Mouse (Mus musculus) limb, embryonic 11.5 days (tissue): ENCODE data around the gene Ogg1. TPM values are rescaled to one million over a fixed set of nuclear protein-coding genes. Genes with fewer than 3 reads are reported as not detected.

Experiments used
- ATAC-seq: fragments of 200-750 bp; cut with Nextera tagmentation; 2 replicates; pipeline ENCODE4 v1.8.0; 2017; ENCODE audit warnings: low read depth; ENCODE audit not compliant: insufficient number of reproducible peaks, low FRiP score, low TSS enrichment
- DNase-seq: peaks from one replicate; pipeline ENCODE4 v3.0.0-alpha.2; 2015; ENCODE audit warnings: low spot score
- H3K27ac ChIP-seq: fragments of 300-500 bp; sonication (generic); replicated peaks from 2 replicates; pipeline ENCODE4 v1.5.1; 2014; ENCODE audit warnings: low read depth, mild to moderate bottlenecking, low read length
- H3K27me3 ChIP-seq: fragments of 300-500 bp; sonication (generic); 2 replicates; pipeline ENCODE4 v1.6.1; 2014; ENCODE audit warnings: mild to moderate bottlenecking, low read length, mixed read lengths; ENCODE audit not compliant: control insufficient read depth, insufficient read depth
- H3K36me3 ChIP-seq: fragments of 300-500 bp; sonication (generic); 2 replicates; pipeline ENCODE4 v1.6.1; 2014; ENCODE audit warnings: mild to moderate bottlenecking, low read length, moderate library complexity, mixed read lengths; ENCODE audit not compliant: control insufficient read depth, insufficient read depth
- H3K4me1 ChIP-seq: fragments of 300-500 bp; sonication (generic); 2 replicates; pipeline ENCODE4 v1.6.1; 2014; ENCODE audit warnings: low read length, mixed read lengths; ENCODE audit not compliant: control insufficient read depth, insufficient read depth
- H3K4me2 ChIP-seq: fragments of 300-500 bp; sonication (generic); 2 replicates; pipeline ENCODE4 v1.6.1; 2014; ENCODE audit warnings: low read depth, mild to moderate bottlenecking, moderate library complexity; ENCODE audit not compliant: severe bottlenecking
- H3K4me3 ChIP-seq: fragments of 300-500 bp; sonication (generic); 2 replicates; pipeline ENCODE4 v1.5.1; 2014; ENCODE audit warnings: low read depth, low read length
- H3K9ac ChIP-seq: fragments of 300-500 bp; sonication (generic); 2 replicates; pipeline ENCODE4 v1.6.1; 2014; ENCODE audit warnings: mild to moderate bottlenecking, low read length
- H3K9me3 ChIP-seq: fragments of 300-500 bp; sonication (generic); 2 replicates; pipeline ENCODE4 v1.6.1; 2016; ENCODE audit warnings: low read length; ENCODE audit not compliant: control insufficient read depth
- WGBS: fragments of 180-500 bp; shearing (Covaris S2); extraction: QIAGEN DNeasy Blood & Tissue Kit; methylation state at CpG from one replicate; pipeline ENCODE4 v1.1.7; 2014; 5-methylcytosine and 5-hydroxymethylcytosine counted together
- polyA plus RNA-seq: library from polyadenylated mRNA; unstranded; fragments of >200 nt; fragmentation: Nextera tagmentation; extraction: Ambion mirVana; gene quantifications from 2 replicates; pipeline ENCODE4 v1.2.1, GENCODE M21; 2014

The Ogg1 gene
- polyA plus RNA-seq, 1 experiment from 2014 or later: 15.1 TPM

GRCm38 (mm10) chr6:113350538-113350937 lies 23.8 kb downstream of the Ogg1 start:
- ATAC-seq: no peak
- DNase-seq: no peak

GRCm38 (mm10) chr6:113351161-113351560 lies 24.4 kb downstream of the Ogg1 start:
- WGBS: 100% methylated on average over 1 of the region's 1 CpGs
- DNase-seq: no peak
- Histone ChIP-seq H3K27ac (no peak overlapping the region), H3K4me3 (no peak overlapping the region), H3K36me3 (no peaks in the 10 kb centered on the region), H3K9ac (no peak overlapping the region), H3K27me3 (no peaks in the 10 kb centered on the region), H3K9me3 (no peaks in the 10 kb centered on the region), H3K4me1 (no peaks in the 10 kb centered on the region), H3K4me2 (no peak overlapping the region)
- no peak for ATAC-seq

More at GRCm38 (mm10) chr6:113350538-113350937, 23.8 kb downstream of the Ogg1 start:
- no peak overlapping the region for H3K4me3 ChIP-seq
- no peak overlapping the region for H3K27ac ChIP-seq
- H3K36me3 ChIP-seq: no peaks in the 10 kb centered on the region
- H3K27me3 ChIP-seq: no peaks in the 10 kb centered on the region
- no peaks in the 10 kb centered on the region for H3K4me1 ChIP-seq
- H3K9ac ChIP-seq: no peak overlapping the region
- H3K9me3 ChIP-seq: no peaks in the 10 kb centered on the region
- H3K4me2 ChIP-seq: no peak overlapping the region

- DNase-seq (no peak), ATAC-seq (no peak)
- Histone ChIP-seq H3K36me3 (no peaks in the 10 kb centered on the region), H3K4me3 (no peak overlapping the region), H3K27me3 (no peaks in the 10 kb centered on the region), H3K27ac (no peak overlapping the region), H3K4me1 (no peaks in the 10 kb centered on the region), H3K9me3 (no peaks in the 10 kb centered on the region), H3K4me2 (no peak overlapping the region), H3K9ac (no peak overlapping the region)
- 68% methylated on average over 10 of the region's 10 CpGs for WGBS
Measured at GRCm38 (mm10) chr6:113351653-113352052, 24.9 kb downstream of the Ogg1 start.

- Histone ChIP-seq H3K27me3 (no peaks in the 10 kb centered on the region), H3K4me1 (no peaks in the 10 kb centered on the region), H3K9ac (no peak overlapping the region), H3K27ac (no peak overlapping the region), H3K4me2 (no peak overlapping the region), H3K4me3 (no peak overlapping the region), H3K36me3 (no peaks in the 10 kb centered on the region), H3K9me3 (no peaks in the 10 kb centered on the region)
- no peak for DNase-seq
- 63% methylated on average over 3 of the region's 3 CpGs for WGBS
- no peak for ATAC-seq
Measured at GRCm38 (mm10) chr6:113352820-113353219, 26.0 kb downstream of the Ogg1 start.

GRCm38 (mm10) chr6:113353696-113354095 lies 26.9 kb downstream of the Ogg1 start:
- no peaks in the 10 kb centered on the region for H3K4me1 ChIP-seq
- no peak overlapping the region for H3K9ac ChIP-seq
- ATAC-seq: no peak
- no peak overlapping the region for H3K27ac ChIP-seq
- H3K27me3 ChIP-seq: no peaks in the 10 kb centered on the region
- no peaks in the 10 kb centered on the region for H3K9me3 ChIP-seq
- H3K36me3 ChIP-seq: no peaks in the 10 kb centered on the region
- WGBS: 84% methylated on average over 3 of the region's 3 CpGs
- no peak overlapping the region for H3K4me3 ChIP-seq
- DNase-seq: no peak
- no peak overlapping the region for H3K4me2 ChIP-seq

- ATAC-seq: no peak
- WGBS: 76% methylated on average over 4 of the region's 4 CpGs
Measured at GRCm38 (mm10) chr6:113361476-113361875, 34.7 kb downstream of the Ogg1 start.

GRCm38 (mm10) chr6:113362241-113362640 lies 35.5 kb downstream of the Ogg1 start:
- Histone ChIP-seq H3K27ac (no peak overlapping the region), H3K4me1 (no peaks in the 10 kb centered on the region), H3K27me3 (no peaks in the 10 kb centered on the region), H3K4me3 (no peak overlapping the region), H3K36me3 (no peaks in the 10 kb centered on the region), H3K9ac (no peak overlapping the region), H3K9me3 (no peaks in the 10 kb centered on the region), H3K4me2 (no peak overlapping the region)
- ATAC-seq: no peak
- WGBS: 90% methylated on average over 1 of the region's 1 CpGs
- no peak for DNase-seq

More at GRCm38 (mm10) chr6:113361476-113361875, 34.7 kb downstream of the Ogg1 start:
- Histone ChIP-seq H3K4me3 (no peak overlapping the region), H3K9ac (no peak overlapping the region), H3K9me3 (no peaks in the 10 kb centered on the region), H3K36me3 (no peaks in the 10 kb centered on the region), H3K4me2 (no peak overlapping the region), H3K4me1 (no peaks in the 10 kb centered on the region), H3K27me3 (no peaks in the 10 kb centered on the region), H3K27ac (no peak overlapping the region)
- no peak for DNase-seq

- WGBS: 78% methylated on average over 8 of the region's 8 CpGs
- Histone ChIP-seq H3K27ac (no peak overlapping the region), H3K27me3 (no peaks in the 10 kb centered on the region), H3K9ac (no peak overlapping the region), H3K9me3 (no peaks in the 10 kb centered on the region), H3K4me3 (no peak overlapping the region), H3K4me1 (no peaks in the 10 kb centered on the region), H3K4me2 (no peak overlapping the region), H3K36me3 (peaks cover 2% of the 10 kb centered on the region; the same call in 1 of the 2 replicates)
- ATAC-seq (no peak), DNase-seq (no peak)
Measured at GRCm38 (mm10) chr6:113364518-113365135, 37.9 kb downstream of the Ogg1 start.

GRCm38 (mm10) chr6:113366639-113367038 lies 39.9 kb downstream of the Ogg1 start:
- Histone ChIP-seq H3K4me2 (no peak overlapping the region), H3K9me3 (no peaks in the 10 kb centered on the region), H3K4me3 (no peak overlapping the region), H3K27ac (no peak overlapping the region), H3K9ac (no peak overlapping the region), H3K36me3 (peaks cover 6% of the 10 kb centered on the region), H3K27me3 (no peaks in the 10 kb centered on the region), H3K4me1 (no peaks in the 10 kb centered on the region)
- WGBS: 90% methylated on average over 6 of the region's 6 CpGs
- ATAC-seq (no peak), DNase-seq (no peak)
